Mouse (Mus musculus) neutrophil, adult 83 days (primary cell): ENCODE measurements around the gene Snx32. TPM values are rescaled to one million over a fixed set of nuclear protein-coding genes. Genes with fewer than 3 reads are reported as not detected.

Source experiments
- total RNA-seq, 2 experiments: library from RNA; stranded (reverse); gene quantifications; one replicate each; pipeline ENCODE4 v1.2.4; 2023

The Snx32 gene
- 1 to 10 TPM; 6.2 to 6.6 TPM for total RNA-seq

GRCm38 (mm10) chr19:5510031-5511026, at the start of gene Snx32:
TSS of gene Snx32 (minus strand) at chr19:5510538.

GRCm38 (mm10) chr19:5503687-5504086, 6.7 kb downstream of the Snx32 start, which contains the start of gene 1700020D05Rik:
TSS of gene 1700020D05Rik (minus strand) at chr19:5503787.

GRCm38 (mm10) chr19:5490313-5490897, 19.9 kb downstream of the Snx32 start, which contains the start of gene Cfl1:
TSS of gene Cfl1 (plus strand) at chr19:5490455.

GRCm38 (mm10) chr19:5487768-5488550, 22.4 kb downstream of the Snx32 start, which contains the start of gene Mus81:
TSS of gene Mus81 (minus strand) at chr19:5488402.

GRCm38 (mm10) chr19:5473720-5474119, 36.6 kb downstream of the Snx32 start, which contains the start of gene Efemp2:
TSS of gene Efemp2 (plus strand) at chr19:5473954.

GRCm38 (mm10) chr19:5468374-5468773, 42.0 kb downstream of the Snx32 start, which contains the start of gene Ctsw:
TSS of gene Ctsw (minus strand) at chr19:5468507.

GRCm38 (mm10) chr19:5460465-5460911, 49.9 kb downstream of the Snx32 start, which contains the start of gene Fibp:
TSS of gene Fibp (plus strand) at chr19:5460615.

GRCm38 (mm10) chr19:5457746-5458442, 52.4 kb downstream of the Snx32 start, which contains the start of gene Ccdc85b:
TSS of gene Ccdc85b (minus strand) at chr19:5457894.

GRCm38 (mm10) chr19:5447515-5448353, 62.6 kb downstream of the Snx32 start, which contains the start of gene Fosl1:
TSS of gene Fosl1 (plus strand) at chr19:5447547.

Other genes with a start within 250 kb of the Snx32 start
- 100 to 1,000 TPM in 1 of 2 experiments, 10 to 100 TPM in 1; 91.2 to 101 TPM for gene Pacs1, start 237.4 kb downstream of the Snx32 start, total RNA-seq
- 100 to 1,000 TPM; 203 to 204 TPM for gene Sf3b2, start 215.1 kb downstream of the Snx32 start, total RNA-seq
- gene Gal3st3, start 212.2 kb downstream of the Snx32 start, total RNA-seq, result not detected
- not detected for gene Catsper1, start 174.8 kb downstream of the Snx32 start, total RNA-seq
- gene Cst6, start 161.0 kb downstream of the Snx32 start, total RNA-seq, result not detected
- gene Eif1ad, start 143.8 kb downstream of the Snx32 start, total RNA-seq, result 10 to 100 TPM; 20.3 to 20.6 TPM
- gene Banf1, start 143.4 kb downstream of the Snx32 start, total RNA-seq, result 10 to 100 TPM; 77.5 to 94.0 TPM
- 10 to 100 TPM; 89.1 to 96.6 TPM for gene Sart1, start 121.8 kb downstream of the Snx32 start, total RNA-seq
- gene Tsga10ip, start 108.0 kb downstream of the Snx32 start, total RNA-seq, result not detected
- gene Drap1, start 85.6 kb downstream of the Snx32 start, total RNA-seq, result 100 to 1,000 TPM; 104 to 121 TPM
- gene AI837181, start 85.4 kb downstream of the Snx32 start, total RNA-seq, result 10 to 100 TPM; 36.4 to 36.5 TPM
- gene Fosl1, start 63.0 kb downstream of the Snx32 start, total RNA-seq, result 10 to 100 TPM; 37.1 to 40.2 TPM
- 1 to 10 TPM; 1.6 TPM for gene Ccdc85b, start 52.6 kb downstream of the Snx32 start, total RNA-seq
- 10 to 100 TPM; 47.8 to 53.1 TPM for gene Fibp, start 49.9 kb downstream of the Snx32 start, total RNA-seq
- gene Ctsw, start 42.0 kb downstream of the Snx32 start, total RNA-seq, result not detected
- 1 to 10 TPM in 1 of 2 experiments, under 1 TPM in 1; 0.53 to 1.8 TPM for gene Efemp2, start 36.6 kb downstream of the Snx32 start, total RNA-seq
- gene Mus81, start 22.1 kb downstream of the Snx32 start, total RNA-seq, result 10 to 100 TPM; 17.1 to 18.7 TPM
- 1,000 to 10,000 TPM; 1,642 to 1,678 TPM for gene Cfl1, start 20.1 kb downstream of the Snx32 start, total RNA-seq
- 1 to 10 TPM; 1.2 to 1.4 TPM for gene 1700020D05Rik, start 6.8 kb downstream of the Snx32 start, total RNA-seq
- gene Ovol1, start 50.1 kb upstream of the Snx32 start, total RNA-seq, result under 1 TPM in 1 of 2 experiments, not detected in 1; 0.18 TPM
- gene Ap5b1, start 57.5 kb upstream of the Snx32 start, total RNA-seq, result 10 to 100 TPM; 72.1 to 79.9 TPM
- 100 to 1,000 TPM; 164 to 169 TPM for gene Rnaseh2c, start 91.3 kb upstream of the Snx32 start, total RNA-seq
- gene Kat5, start 99.7 kb upstream of the Snx32 start, total RNA-seq, result 10 to 100 TPM; 63.2 to 72.7 TPM
- 10 to 100 TPM; 72.2 to 81.3 TPM for gene Rela, start 126.9 kb upstream of the Snx32 start, total RNA-seq
- gene Sipa1, start 153.2 kb upstream of the Snx32 start, total RNA-seq, result 100 to 1,000 TPM; 201 to 208 TPM
- gene Map3k11, start 178.2 kb upstream of the Snx32 start, total RNA-seq, result 10 to 100 TPM; 80.6 to 97.7 TPM
- gene Pcnx3, start 178.4 kb upstream of the Snx32 start, total RNA-seq, result 10 to 100 TPM; 81.9 to 82.5 TPM
- under 1 TPM in 1 of 2 experiments, not detected in 1; 0.77 TPM for gene Kcnk7, start 193.8 kb upstream of the Snx32 start, total RNA-seq
- gene Ehbp1l1, start 215.8 kb upstream of the Snx32 start, total RNA-seq, result 100 to 1,000 TPM; 146 to 165 TPM
- gene Fam89b, start 219.1 kb upstream of the Snx32 start, total RNA-seq, result 10 to 100 TPM; 54.5 to 58.8 TPM
- 1 to 10 TPM; 2.3 to 3.3 TPM for gene Ltbp3, start 230.4 kb upstream of the Snx32 start, total RNA-seq